Mouse (Mus musculus): Measurements from ENCODE around the gene Ly6g6c. TPM values are rescaled to one million over a fixed set of nuclear protein-coding genes. Genes with fewer than 3 reads are reported as not detected.
A peak's percentile ranks its signal among the peaks of the same experiment; 100 is the strongest.

The Ly6g6c gene
- polyA plus RNA-seq, 1 experiment from 2014 or later, result 0.24 TPM

- H3K4me2 ChIP-seq (ENCODE audit: low read depth, low read length), result peak overlapping the region; percentile 38
- H3K4me1 ChIP-seq (ENCODE audit: control insufficient read depth, low read depth, low read length), result peaks cover 31% of the 10 kb centered on the region
- peak; percentile 87 for ATAC-seq (ENCODE audit: low read depth)
- H3K4me3 ChIP-seq (ENCODE audit: low read depth, low read length), result no peak overlapping the region
- H3K36me3 ChIP-seq (ENCODE audit: control insufficient read depth, insufficient read depth), result no peaks in the 10 kb centered on the region
- 6% methylated on average over 6 of the region's 6 CpGs for WGBS (ENCODE audit: insufficient replicate concordance)
- H3K9me3 ChIP-seq (replicated peaks; ENCODE audit: control insufficient read depth, low read length), result no peaks in the 10 kb centered on the region
- no peaks in the 10 kb centered on the region for H3K27me3 ChIP-seq (ENCODE audit: control insufficient read depth, insufficient read depth, low read depth, low read length)
- H3K27ac ChIP-seq (ENCODE audit: low read length), result peak overlapping the region; percentile 39
- no peak overlapping the region for H3K9ac ChIP-seq (ENCODE audit: low read depth, low read length)
Observed at GRCm38 (mm10) chr17:35021842-35022477, 43.2 kb upstream of the Ly6g6c start.

DNA sequence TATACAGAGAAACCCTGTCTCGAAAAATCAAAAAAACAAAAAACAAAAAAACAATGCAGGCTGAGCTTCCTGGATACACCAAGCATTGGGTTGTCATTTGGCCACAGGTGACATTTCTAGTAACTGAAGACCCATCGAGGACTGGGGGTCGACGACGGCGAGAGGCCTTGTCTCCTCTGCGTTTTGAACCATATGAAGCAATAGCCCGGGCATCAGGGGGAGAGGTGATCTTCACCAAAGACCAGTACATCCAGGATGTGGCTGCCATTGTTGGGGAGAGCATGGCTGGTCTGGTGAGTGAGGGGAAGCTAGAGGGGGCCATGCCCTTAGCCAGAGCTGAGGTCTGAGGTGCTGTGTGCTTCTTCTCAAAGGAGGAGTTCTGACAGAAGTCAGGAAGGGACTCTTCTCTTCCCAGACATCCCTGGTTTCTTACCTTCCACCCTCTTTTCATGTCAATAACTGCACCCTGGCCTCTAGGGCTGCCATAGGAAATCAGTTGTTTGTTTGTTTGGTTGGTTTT, 42.6 kb upstream of the Ly6g6c start:
- H3K4me2 ChIP-seq (ENCODE audit: low read depth, low read length), result no peak overlapping the region
- H3K27ac ChIP-seq (ENCODE audit: low read length), result no peak overlapping the region; the same call in 1 of the 2 replicates
- peaks cover 36% of the 10 kb centered on the region for H3K4me1 ChIP-seq (ENCODE audit: control insufficient read depth, low read depth, low read length)
- no peak for ATAC-seq (ENCODE audit: low read depth)
- H3K9me3 ChIP-seq (replicated peaks; ENCODE audit: control insufficient read depth, low read length), result no peaks in the 10 kb centered on the region
- H3K4me3 ChIP-seq (ENCODE audit: low read depth, low read length), result no peak overlapping the region
- H3K36me3 ChIP-seq (ENCODE audit: control insufficient read depth, insufficient read depth), result no peaks in the 10 kb centered on the region
- WGBS (ENCODE audit: insufficient replicate concordance), result 78% methylated on average over 8 of the region's 8 CpGs
- no peak overlapping the region for H3K9ac ChIP-seq (ENCODE audit: low read depth, low read length)
- no peaks in the 10 kb centered on the region for H3K27me3 ChIP-seq (ENCODE audit: control insufficient read depth, insufficient read depth, low read depth, low read length)

DNA sequence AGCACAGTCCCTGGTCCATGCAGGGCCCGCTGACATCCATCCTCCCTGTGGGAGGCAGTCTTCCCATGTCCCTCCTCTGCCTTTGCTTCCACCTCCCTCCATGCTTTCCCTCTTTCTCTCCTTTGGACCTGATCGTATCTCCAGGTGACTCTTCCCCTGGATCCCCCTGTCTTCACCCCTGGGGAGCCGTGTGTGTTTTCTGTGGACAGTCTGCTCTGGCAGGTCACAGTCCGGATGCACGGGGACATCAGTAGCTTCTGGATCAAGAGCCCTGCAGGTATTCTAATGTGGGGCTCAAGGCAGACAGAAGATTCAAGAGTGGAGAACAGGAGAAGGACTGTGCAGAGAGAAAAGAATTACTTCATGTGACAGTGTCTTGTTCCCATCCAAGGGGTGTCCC, 42.0 kb upstream of the Ly6g6c start:
- WGBS (ENCODE audit: insufficient replicate concordance), result 83% methylated on average over 5 of the region's 5 CpGs
- no peaks in the 10 kb centered on the region for H3K27me3 ChIP-seq (ENCODE audit: control insufficient read depth, insufficient read depth, low read depth, low read length)
- no peak overlapping the region for H3K27ac ChIP-seq (ENCODE audit: low read length)

GRCm38 (mm10) chr17:35023756-35024155, 41.4 kb upstream of the Ly6g6c start:
- Histone ChIP-seq H3K27ac (ENCODE audit: low read length) (no peak overlapping the region), H3K4me1 (ENCODE audit: control insufficient read depth, low read depth, low read length) (peaks cover 36% of the 10 kb centered on the region), H3K36me3 (ENCODE audit: control insufficient read depth, insufficient read depth) (no peaks in the 10 kb centered on the region), H3K4me3 (ENCODE audit: low read depth, low read length) (no peak overlapping the region), H3K9ac (ENCODE audit: low read depth, low read length) (no peak overlapping the region), H3K27me3 (ENCODE audit: control insufficient read depth, insufficient read depth, low read depth, low read length) (no peaks in the 10 kb centered on the region), H3K4me2 (ENCODE audit: low read depth, low read length) (no peak overlapping the region), H3K9me3 (replicated peaks; ENCODE audit: control insufficient read depth, low read length) (no peaks in the 10 kb centered on the region)
- peak; percentile 38 for ATAC-seq (ENCODE audit: low read depth)
- WGBS (ENCODE audit: insufficient replicate concordance), result 34% methylated on average over 4 of the region's 4 CpGs

More for the DNA sequence above, 42.0 kb upstream of the Ly6g6c start:
- H3K4me1 ChIP-seq (ENCODE audit: control insufficient read depth, low read depth, low read length), result peaks cover 36% of the 10 kb centered on the region
- ATAC-seq (ENCODE audit: low read depth), result no peak
- no peak overlapping the region for H3K9ac ChIP-seq (ENCODE audit: low read depth, low read length)
- H3K9me3 ChIP-seq (replicated peaks; ENCODE audit: control insufficient read depth, low read length), result no peaks in the 10 kb centered on the region
- H3K4me2 ChIP-seq (ENCODE audit: low read depth, low read length), result no peak overlapping the region
- H3K4me3 ChIP-seq (ENCODE audit: low read depth, low read length), result no peak overlapping the region
- H3K36me3 ChIP-seq (ENCODE audit: control insufficient read depth, insufficient read depth), result no peaks in the 10 kb centered on the region

GRCm38 (mm10) chr17:35024261-35024660, 40.9 kb upstream of the Ly6g6c start:
- H3K36me3 ChIP-seq (ENCODE audit: control insufficient read depth, insufficient read depth), result no peaks in the 10 kb centered on the region
- H3K4me1 ChIP-seq (ENCODE audit: control insufficient read depth, low read depth, low read length), result peaks cover 36% of the 10 kb centered on the region
- H3K9me3 ChIP-seq (replicated peaks; ENCODE audit: control insufficient read depth, low read length), result no peaks in the 10 kb centered on the region
- H3K4me2 ChIP-seq (ENCODE audit: low read depth, low read length), result no peak overlapping the region
- no peak overlapping the region for H3K27ac ChIP-seq (ENCODE audit: low read length)
- no peaks in the 10 kb centered on the region for H3K27me3 ChIP-seq (ENCODE audit: control insufficient read depth, insufficient read depth, low read depth, low read length)
- no peak overlapping the region for H3K9ac ChIP-seq (ENCODE audit: low read depth, low read length)
- no peak for ATAC-seq (ENCODE audit: low read depth)
- H3K4me3 ChIP-seq (ENCODE audit: low read depth, low read length), result no peak overlapping the region
- WGBS (ENCODE audit: insufficient replicate concordance), result 47% methylated on average over 13 of the region's 13 CpGs

- H3K36me3 ChIP-seq (ENCODE audit: control insufficient read depth, insufficient read depth), result no peaks in the 10 kb centered on the region
- H3K4me3 ChIP-seq (ENCODE audit: low read depth, low read length), result no peak overlapping the region
- no peak overlapping the region for H3K27ac ChIP-seq (ENCODE audit: low read length)
- no peaks in the 10 kb centered on the region for H3K9me3 ChIP-seq (replicated peaks; ENCODE audit: control insufficient read depth, low read length)
- H3K4me2 ChIP-seq (ENCODE audit: low read depth, low read length), result no peak overlapping the region
- H3K4me1 ChIP-seq (ENCODE audit: control insufficient read depth, low read depth, low read length), result peaks cover 36% of the 10 kb centered on the region
- 39% methylated on average over 8 of the region's 10 CpGs for WGBS (ENCODE audit: insufficient replicate concordance)
- H3K27me3 ChIP-seq (ENCODE audit: control insufficient read depth, insufficient read depth, low read depth, low read length), result no peaks in the 10 kb centered on the region
- ATAC-seq (ENCODE audit: low read depth), result no peak
- H3K9ac ChIP-seq (ENCODE audit: low read depth, low read length), result no peak overlapping the region
Observed at GRCm38 (mm10) chr17:35024691-35025488, 40.3 kb upstream of the Ly6g6c start.

GRCm38 (mm10) chr17:35026206-35026605, 39.0 kb upstream of the Ly6g6c start:
- Histone ChIP-seq H3K27ac (ENCODE audit: low read length) (no peak overlapping the region), H3K4me2 (ENCODE audit: low read depth, low read length) (no peak overlapping the region)

GRCm38 (mm10) chr17:35027277-35028068, 37.7 kb upstream of the Ly6g6c start, which contains the start of gene Sapcd1:
TSS of gene Sapcd1 (minus strand) at chr17:35028016.
- H3K36me3 ChIP-seq (ENCODE audit: control insufficient read depth, insufficient read depth), result no peaks in the 10 kb centered on the region
- no peak within 1 kb of the TSS for H3K27ac ChIP-seq (ENCODE audit: low read length)
- H3K9me3 ChIP-seq (replicated peaks; ENCODE audit: control insufficient read depth, low read length), result no peaks in the 10 kb centered on the region
- peaks cover 31% of the 10 kb centered on the region for H3K4me1 ChIP-seq (ENCODE audit: control insufficient read depth, low read depth, low read length)
- WGBS (ENCODE audit: insufficient replicate concordance), result 49% methylated on average over 13 of the region's 13 CpGs
- no peaks in the 10 kb centered on the region for H3K27me3 ChIP-seq (ENCODE audit: control insufficient read depth, insufficient read depth, low read depth, low read length)
- no peak within 1 kb of the TSS for H3K9ac ChIP-seq (ENCODE audit: low read depth, low read length)
- no peak for ATAC-seq (ENCODE audit: low read depth)
- no peak within 1 kb of the TSS for H3K4me3 ChIP-seq (ENCODE audit: low read depth, low read length)
- no peak within 1 kb of the TSS for H3K4me2 ChIP-seq (ENCODE audit: low read depth, low read length)

More at GRCm38 (mm10) chr17:35026206-35026605, 39.0 kb upstream of the Ly6g6c start:
- H3K4me1 ChIP-seq (ENCODE audit: control insufficient read depth, low read depth, low read length), result peaks cover 32% of the 10 kb centered on the region
- no peak overlapping the region for H3K4me3 ChIP-seq (ENCODE audit: low read depth, low read length)
- no peaks in the 10 kb centered on the region for H3K36me3 ChIP-seq (ENCODE audit: control insufficient read depth, insufficient read depth)
- no peaks in the 10 kb centered on the region for H3K27me3 ChIP-seq (ENCODE audit: control insufficient read depth, insufficient read depth, low read depth, low read length)
- no peak overlapping the region for H3K9ac ChIP-seq (ENCODE audit: low read depth, low read length)
- ATAC-seq (ENCODE audit: low read depth), result no peak
- WGBS (ENCODE audit: insufficient replicate concordance), result 72% methylated on average over 5 of the region's 5 CpGs
- H3K9me3 ChIP-seq (replicated peaks; ENCODE audit: control insufficient read depth, low read length), result no peaks in the 10 kb centered on the region

Measured in liver, embryonic 16.5 days (tissue).